Mouse (Mus musculus) c-Kit-positive CD71-positive TER-119-negative erythroid progenitor cells, embryonic 14.5 days (primary cell): ENCODE results near the gene Inpp4a.

Source experiments
- DNase-seq: peaks from one replicate; pipeline ENCODE4 v3.0.0-alpha.2; 2013; ENCODE audit warnings: low read depth

Gene Inpp4a

GRCm38 (mm10) chr1:37322690-37323089 lies 23.0 kb downstream of the Inpp4a start:
- no peak for DNase-seq

GRCm38 (mm10) chr1:37323208-37323607 lies 23.5 kb downstream of the Inpp4a start:
- no peak for DNase-seq

- no peak for DNase-seq
Observed at GRCm38 (mm10) chr1:37324569-37324968, 24.9 kb downstream of the Inpp4a start.

- no peak for DNase-seq
Observed at GRCm38 (mm10) chr1:37327311-37327710, 27.6 kb downstream of the Inpp4a start.

- no peak for DNase-seq
Observed at GRCm38 (mm10) chr1:37329132-37329531, 29.5 kb downstream of the Inpp4a start.

GRCm38 (mm10) chr1:37329831-37330230 lies 30.2 kb downstream of the Inpp4a start:
- DNase-seq = no peak

- no peak for DNase-seq
Observed at GRCm38 (mm10) chr1:37332756-37333155, 33.1 kb downstream of the Inpp4a start.

GRCm38 (mm10) chr1:37333741-37334440 lies 34.2 kb downstream of the Inpp4a start:
- DNase-seq = no peak

- no peak for DNase-seq
Observed at GRCm38 (mm10) chr1:37336022-37336421, 36.4 kb downstream of the Inpp4a start.

- DNase-seq = no peak
Observed at GRCm38 (mm10) chr1:37336794-37337193, 37.1 kb downstream of the Inpp4a start.

GRCm38 (mm10) chr1:37337273-37337672 lies 37.6 kb downstream of the Inpp4a start:
- DNase-seq = no peak

GRCm38 (mm10) chr1:37339144-37339543 lies 39.5 kb downstream of the Inpp4a start:
- no peak for DNase-seq

- DNase-seq = no peak
Observed at GRCm38 (mm10) chr1:37341347-37341746, 41.7 kb downstream of the Inpp4a start.

GRCm38 (mm10) chr1:37341914-37342313 lies 42.2 kb downstream of the Inpp4a start:
- DNase-seq = no peak

- DNase-seq = no peak
Observed at GRCm38 (mm10) chr1:37342524-37342923, 42.9 kb downstream of the Inpp4a start.

- DNase-seq = no peak
Observed at GRCm38 (mm10) chr1:37343265-37343664, 43.6 kb downstream of the Inpp4a start.

GRCm38 (mm10) chr1:37344223-37344916 lies 44.7 kb downstream of the Inpp4a start:
- no peak for DNase-seq

- no peak for DNase-seq
Observed at GRCm38 (mm10) chr1:37347361-37348080, 47.9 kb downstream of the Inpp4a start.

- DNase-seq = no peak
Observed at GRCm38 (mm10) chr1:37350886-37351651, 51.4 kb downstream of the Inpp4a start.

GRCm38 (mm10) chr1:37351961-37352360 lies 52.3 kb downstream of the Inpp4a start:
- no peak for DNase-seq

GRCm38 (mm10) chr1:37353456-37353855 lies 53.8 kb downstream of the Inpp4a start:
- DNase-seq = no peak

- DNase-seq = no peak
Observed at GRCm38 (mm10) chr1:37355492-37355891, 55.8 kb downstream of the Inpp4a start.
